Mouse (Mus musculus): ENCODE measurements around the gene Fam168b.

Fam168b gene

DNA sequence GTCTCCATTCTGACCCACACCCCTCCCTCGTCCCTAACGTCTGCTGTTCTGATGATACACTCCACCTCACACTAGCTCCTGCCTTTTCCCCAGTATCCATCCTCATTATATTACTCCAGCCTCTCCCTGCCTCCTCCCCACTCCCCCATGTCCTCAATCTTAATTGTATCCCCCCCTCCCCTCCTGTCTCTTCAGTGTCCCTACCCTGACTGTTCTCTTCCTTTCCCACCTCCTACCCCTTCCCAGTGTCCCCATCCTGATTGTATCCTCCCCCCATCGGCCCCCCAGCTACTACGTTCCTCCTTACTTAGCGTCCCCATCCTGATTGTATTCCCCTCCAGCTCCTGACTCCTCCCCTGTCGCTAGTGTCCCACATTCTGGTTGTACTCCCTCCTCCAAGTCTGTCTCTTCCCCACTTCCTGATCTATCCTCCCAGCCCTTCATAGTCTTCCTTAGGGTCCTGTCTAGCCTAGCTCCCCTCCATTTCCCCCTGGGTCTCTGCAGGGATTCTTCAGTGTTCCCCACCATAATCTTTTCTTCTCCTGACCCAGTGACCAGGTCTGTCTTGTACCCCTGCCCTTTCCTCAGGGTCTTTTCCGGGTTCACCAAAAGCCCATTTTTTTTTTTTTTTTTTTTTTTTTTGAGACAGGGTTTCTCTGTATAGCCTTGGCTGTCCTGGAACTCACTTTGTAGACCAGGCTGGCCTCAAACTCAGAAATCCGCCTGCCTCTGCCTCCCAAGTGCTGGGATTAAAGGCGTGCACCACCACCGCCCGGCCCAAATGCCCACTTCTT lies 7.7 kb upstream of the Fam168b start:
- no peak for DNase-seq

DNA sequence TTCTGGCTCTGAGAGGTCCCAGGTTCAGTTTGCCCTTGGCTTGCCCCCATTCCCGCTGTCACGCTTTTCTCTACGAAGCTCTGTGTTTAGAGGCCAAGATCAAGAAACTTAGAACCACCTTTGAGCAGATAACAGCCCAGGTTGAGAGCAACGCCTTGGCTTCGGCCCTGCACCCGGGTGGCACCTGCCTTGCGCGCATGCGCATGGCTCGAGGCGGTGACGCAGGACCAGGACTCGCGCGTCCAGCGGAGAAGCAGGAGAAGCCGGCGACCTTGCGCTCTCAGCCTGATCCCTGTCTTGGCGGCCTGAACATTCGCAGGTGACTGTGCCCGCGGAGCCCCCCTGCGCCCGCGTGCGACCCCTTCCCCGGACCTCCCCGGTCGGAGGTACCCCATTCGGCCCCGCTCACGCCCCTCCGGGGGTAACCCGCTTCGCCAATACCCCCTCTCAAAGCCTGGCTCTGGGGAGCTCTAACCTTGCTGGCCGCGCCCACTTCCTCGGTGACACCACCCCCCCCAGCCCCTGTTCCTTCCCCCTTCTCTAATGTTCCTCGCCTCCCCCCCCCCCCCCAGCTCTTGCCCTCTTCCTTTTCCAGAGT lies 7.0 kb upstream of the Fam168b start, which contains the start of gene Plekhb2:
Plekhb2 (plus strand) TSS at position 232 of the 598 bp plus-strand sequence.
- peak; percentile 89 for DNase-seq

DNA sequence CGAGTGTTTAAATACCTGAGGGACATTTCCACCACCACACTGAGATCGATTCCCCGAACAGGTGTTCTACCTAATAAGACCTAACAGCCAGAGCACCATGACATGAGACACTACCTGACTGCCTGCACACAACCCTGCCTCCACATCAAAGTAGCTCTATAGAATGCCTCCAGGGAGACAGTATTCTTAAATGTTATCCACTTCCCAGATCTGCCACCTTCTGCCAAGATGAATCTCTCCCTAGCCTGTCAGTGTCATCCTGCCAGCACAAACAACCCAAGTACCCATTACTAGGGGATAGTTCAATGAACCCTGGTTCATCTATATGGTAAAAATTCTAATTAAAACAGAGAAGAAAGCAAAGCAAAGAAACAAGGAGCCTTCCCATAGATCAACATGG lies 4.2 kb upstream of the Fam168b start:
- no peak for DNase-seq

DNA sequence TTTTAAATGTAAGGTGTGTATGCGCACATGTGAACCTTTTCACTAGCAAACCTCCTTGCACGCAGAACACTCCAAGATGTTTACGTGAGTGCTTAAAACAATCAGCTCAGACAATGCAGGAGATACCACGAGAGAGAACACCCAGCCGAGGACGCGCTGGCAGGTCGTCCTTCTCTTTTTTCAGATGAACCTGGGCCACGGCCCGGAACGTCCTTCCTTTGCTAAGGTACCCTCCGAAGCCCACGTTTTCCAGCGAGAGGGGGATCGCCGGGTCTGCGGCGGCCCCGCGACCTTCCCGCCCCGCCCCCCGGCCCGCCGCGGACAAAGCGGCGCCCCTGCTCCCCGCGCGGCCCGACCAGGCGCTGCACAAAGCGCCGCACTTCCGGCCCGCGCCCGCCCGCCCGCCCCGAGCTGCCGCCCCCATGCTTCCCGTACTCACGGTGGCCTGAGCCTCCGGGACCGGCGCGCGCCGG lies 440 bp downstream of the Fam168b start:
- peak; percentile 41 for DNase-seq

DNA sequence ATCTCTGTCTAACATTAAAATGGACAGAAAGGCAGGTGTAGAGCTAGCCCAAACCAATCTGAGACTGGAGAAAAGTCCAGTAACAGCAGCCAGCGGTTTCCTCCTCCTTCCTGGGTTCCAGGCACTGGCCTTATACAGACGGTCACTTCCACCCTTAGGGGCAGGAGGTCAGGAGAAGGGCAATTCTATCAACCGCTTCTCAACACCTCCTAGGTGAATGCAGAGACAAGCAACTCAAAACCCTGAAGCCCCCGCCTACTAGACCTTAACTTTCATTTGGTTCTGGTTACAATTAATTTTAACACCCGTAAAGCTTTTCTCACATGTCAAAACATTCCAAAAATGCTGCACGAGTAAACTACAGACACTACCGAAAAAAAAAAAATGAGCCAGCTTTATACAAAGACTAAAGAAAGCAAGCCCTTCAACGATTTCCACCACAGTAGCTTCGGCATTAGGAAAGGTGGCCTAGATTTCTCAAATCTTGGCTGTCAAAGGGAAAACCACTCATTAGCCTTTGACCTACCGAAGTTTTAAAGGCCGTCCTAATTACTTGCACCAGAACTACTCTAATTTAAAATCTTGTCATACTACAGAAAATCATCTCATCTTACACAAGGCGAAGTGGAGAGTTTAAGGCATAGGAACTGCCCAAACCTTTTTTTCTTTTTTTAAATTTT lies 1.0 kb downstream of the Fam168b start:
- no peak for DNase-seq

DNA sequence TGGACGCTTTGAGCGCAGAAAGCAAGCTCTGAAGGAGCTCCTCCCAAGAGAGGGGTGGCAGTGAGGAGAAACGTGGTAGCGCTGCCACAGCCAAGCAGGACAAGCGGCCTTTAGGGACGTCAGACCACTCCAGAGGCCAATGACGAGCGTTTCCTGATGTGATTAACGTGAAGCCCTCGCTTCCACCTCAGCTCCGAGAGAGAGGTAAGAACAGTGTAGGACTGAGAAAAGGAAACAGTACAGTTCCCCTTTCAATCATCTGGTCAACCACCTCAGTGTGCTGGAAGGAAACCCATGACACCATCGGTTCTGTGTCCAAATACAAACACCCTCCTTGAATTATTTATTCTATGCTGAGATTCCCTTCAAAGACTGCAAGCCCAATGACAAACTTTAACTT lies 3.6 kb downstream of the Fam168b start:
- DNase-seq, result no peak

DNA sequence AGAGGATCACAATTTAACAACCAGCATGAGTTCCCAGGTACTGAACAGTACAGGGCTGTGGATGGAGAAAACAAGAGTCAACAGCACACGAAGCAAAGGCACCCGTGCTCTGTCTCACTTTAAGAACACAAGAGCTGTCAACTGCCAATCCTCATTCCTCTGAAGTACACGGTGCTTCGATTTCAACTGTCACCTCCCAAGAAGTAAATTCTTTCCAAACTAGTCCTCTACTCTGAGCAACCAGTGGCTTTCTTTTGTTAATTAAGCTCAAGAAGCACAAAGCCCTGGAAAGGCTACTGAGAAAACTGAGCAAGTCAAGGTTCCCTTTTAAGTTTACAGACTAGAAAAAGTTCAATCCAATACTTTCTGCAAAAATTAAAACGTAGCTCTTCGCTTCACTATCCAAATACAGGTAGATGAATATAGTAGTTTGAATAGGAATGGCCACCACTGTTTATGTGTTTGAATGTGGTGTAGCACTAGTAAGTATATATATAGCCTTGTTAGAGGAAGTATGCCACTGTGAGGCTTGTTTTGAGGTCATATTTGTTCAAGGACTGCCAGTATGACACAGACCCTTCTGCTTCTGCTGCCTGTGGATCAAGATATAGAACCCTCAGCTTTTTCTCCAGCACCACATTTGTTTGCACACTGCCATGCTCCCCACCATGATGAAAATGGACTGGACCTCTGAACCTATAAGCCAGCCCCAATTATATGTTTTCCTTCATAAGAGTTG lies 4.7 kb downstream of the Fam168b start:
- no peak for DNase-seq

DNA sequence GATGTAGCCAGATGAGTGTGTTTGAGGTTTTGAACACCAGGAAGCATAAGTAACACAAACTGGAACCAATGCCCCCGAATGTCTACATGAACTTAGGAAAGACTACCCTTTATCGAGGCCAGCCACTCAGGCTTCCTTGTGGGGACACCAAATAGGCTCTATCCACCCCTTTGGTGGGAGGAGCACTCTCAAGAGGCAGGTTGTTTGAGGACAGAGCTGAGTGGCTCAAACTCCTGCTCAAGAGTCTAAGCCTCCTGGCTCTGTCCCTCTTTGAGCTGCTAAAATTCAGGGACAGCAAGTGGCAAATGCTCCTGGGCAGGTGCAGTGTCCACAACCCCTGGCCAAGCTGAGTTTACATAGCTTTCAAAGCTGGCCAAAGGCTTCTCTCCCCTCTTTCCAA lies 8.0 kb downstream of the Fam168b start:
- DNase-seq, result no peak

DNA sequence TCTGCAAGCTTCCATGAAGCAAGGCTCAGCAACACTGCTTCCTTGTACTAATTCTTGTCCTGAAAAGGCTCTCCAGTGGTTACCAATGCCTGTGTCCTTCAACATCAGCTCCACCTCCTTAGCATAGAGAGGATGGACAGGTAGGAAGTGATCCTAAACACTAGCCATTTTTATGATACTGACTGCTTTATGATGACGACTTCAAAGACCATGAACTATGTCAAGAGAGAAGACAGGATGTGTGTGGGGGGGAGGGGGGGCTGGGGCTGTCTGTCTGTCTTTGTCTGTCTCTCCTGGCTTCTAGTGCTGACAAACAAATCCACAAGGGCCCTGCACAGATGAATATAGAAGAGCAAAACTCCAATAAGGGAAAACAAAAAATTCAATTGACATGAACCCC lies 11.5 kb downstream of the Fam168b start:
- DNase-seq, result no peak

DNA sequence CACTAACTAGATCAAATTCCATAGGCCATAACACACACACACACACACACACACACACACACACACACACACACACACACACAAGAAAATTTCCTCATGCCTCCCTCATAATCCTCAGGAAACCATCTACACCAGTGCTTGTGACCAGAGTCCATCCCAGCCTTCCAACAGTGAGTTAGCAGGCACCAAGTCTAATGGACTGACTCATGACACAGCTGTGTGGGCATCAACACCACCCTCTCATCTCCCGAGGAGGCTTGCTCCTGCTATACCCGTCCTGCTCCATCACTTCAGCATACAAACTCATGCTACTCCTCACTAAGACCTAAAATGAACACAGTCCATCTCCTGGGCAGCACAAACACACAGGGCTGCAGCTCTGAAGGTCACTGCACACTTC lies 11.9 kb downstream of the Fam168b start:
- no peak for DNase-seq

DNA sequence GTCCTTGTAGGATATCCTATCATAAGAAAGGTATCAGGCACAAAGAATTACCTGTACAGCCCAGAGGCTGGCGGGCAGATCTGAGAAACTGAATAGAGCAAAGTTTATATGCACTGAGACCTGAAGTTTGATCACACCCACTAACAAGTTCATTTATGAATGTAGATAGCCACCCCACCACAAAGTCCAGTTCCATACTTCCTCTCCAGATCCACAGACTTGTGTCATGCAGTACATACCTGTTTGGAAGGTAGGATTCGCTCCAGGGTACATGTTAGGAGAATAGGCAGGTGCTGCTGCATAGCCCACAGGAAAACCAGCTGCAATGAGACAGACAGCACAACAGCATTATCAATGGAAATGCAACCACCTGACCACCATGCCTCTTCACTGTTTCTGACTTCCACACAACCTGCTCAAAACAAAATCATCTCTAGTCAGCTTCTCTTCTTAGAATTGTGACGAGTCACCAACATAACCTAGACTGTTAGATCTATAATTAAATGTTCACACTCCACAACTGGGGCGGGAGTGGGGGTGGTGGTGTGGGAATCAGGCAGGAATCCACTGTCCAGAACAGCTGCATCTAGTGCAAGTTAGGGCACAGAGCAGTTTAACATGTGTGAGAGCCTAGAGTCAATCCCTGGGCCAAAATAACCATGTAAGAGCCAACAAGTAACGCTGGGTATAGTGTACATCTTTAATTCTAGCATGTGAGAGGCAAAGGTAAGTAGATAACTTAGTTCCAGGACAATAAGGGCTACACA lies 14.2 kb downstream of the Fam168b start:
- DNase-seq, result no peak

DNA sequence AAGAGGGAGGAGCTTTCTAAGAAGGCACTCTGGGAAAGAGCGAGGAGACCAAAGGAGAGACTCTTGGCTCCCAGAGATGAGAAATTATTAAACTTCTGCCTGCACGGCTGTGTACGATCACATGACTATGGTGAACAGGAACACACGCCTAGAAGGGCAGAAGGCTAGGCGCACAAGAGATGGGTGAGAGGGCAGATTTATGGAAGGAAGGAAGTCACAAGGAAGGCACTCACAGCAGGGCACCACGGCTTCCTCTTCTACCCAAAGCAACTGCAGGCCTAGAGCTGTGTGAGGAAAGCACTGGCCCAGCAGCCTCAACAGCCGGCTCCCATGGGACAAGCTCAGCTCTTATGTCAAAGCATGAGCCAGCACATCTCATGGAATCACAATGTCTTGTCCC lies 15.0 kb downstream of the Fam168b start:
- no peak for DNase-seq

DNA sequence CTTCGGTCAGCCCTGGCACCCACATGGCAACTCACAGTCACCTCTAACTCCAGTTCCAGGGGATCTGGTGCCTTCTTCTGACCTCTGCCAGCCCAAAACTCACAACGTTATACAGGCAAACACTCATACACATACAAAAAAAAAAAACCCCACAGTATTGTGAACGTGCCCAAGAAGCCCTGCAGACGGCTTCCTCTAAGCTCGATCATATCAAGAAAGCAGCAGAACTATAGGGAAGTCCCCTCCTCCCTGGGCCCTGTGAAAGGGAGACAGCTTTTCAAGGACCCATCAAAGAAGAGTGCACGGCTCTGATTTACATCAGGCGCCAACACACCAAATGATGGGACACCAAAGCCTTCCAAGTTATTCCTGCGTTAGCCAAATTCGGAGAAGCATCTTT lies 17.0 kb downstream of the Fam168b start:
- DNase-seq, result no peak

DNA sequence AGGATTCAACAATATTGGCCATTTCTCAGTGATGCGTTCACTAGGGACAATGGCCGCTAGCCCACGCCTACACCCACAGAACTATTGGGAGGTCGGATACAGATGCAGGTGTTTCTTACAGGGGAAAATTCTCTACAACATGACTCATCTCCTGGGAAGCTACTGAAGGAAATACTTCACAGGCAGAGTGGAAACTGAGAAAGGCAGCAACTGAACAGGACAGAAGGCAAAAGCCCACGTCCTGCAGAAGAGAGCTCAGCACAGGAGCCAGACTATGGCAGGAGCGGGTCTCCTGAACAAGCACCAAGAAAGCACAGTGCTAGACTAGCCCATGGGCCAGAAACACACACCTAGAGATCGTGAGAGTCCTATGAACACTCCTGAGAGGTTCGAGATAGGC lies 18.7 kb downstream of the Fam168b start:
- DNase-seq, result no peak

DNA sequence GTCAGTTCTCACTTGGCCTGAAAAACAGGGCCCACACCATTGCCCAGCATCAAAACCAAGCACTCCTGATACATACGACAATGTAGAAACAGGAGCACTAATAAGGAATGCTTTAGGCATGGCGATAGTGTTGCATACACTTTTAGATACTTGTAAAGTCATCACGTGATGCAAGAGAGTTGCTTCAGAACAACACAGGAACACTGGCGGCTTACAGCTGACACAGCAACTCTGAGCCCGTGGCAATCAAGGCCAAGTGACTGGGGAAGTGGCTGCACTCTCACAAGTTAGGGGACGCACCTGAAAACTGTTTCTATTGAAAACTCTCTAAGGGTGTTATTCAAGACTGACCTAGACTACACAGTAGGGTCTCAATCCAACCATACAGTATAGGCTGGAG lies 19.5 kb downstream of the Fam168b start:
- DNase-seq, result no peak

DNA sequence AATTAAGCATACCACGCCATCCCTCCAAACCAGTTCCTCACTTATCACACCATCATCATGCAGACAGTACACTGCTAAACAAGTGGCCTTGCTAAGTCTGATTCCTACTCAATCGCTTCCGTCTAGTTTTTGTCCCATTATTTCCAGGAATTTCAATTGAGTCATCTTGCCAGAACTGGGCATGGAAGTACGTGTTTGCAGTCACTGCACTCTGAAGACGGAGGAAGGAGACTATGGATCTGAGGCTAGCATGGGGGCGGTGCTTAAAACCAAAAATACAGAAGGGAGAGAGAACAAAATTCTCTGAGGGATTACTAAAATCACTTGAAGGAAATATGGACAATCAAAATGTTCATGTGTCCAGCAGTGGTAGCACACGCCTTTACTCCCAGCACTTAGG lies 20.1 kb downstream of the Fam168b start:
- DNase-seq, result no peak

DNA sequence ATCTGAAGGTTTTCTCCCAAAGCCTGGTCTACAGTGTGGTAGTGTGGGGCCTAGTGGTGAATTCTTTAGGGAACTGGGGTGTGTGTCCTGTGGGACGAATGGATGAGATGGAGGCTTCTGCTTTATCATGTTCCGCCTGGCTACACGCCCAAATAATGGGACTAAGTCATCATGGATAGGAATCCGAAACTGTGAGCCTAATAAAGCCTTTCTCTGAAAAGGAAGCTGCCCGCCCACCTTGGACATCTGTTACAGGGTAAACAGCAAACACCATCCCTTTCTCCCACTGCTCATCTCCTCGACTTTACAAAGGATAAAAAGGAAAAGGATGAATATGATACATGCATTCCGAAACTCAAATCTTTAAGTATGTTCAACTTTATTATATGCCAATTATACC lies 20.9 kb downstream of the Fam168b start:
- DNase-seq, result no peak

DNA sequence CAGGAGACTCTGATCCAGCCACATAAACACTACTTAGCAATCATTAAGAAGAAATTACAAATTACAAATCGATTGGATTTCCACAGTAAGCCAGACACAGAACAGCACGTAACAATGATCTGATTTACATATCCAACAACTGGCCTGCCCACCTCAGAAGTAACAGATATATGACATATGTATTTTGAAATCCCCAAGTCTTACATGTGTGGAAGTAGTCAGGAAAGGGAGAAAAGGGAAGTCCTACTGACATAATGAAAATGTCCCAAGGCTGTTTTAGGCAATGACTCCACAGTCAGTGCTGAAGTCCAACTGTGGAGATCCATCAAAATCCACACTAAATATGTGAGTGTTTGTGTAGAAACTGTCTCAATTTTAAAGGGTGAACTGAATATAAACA lies 21.5 kb downstream of the Fam168b start:
- no peak for DNase-seq

DNA sequence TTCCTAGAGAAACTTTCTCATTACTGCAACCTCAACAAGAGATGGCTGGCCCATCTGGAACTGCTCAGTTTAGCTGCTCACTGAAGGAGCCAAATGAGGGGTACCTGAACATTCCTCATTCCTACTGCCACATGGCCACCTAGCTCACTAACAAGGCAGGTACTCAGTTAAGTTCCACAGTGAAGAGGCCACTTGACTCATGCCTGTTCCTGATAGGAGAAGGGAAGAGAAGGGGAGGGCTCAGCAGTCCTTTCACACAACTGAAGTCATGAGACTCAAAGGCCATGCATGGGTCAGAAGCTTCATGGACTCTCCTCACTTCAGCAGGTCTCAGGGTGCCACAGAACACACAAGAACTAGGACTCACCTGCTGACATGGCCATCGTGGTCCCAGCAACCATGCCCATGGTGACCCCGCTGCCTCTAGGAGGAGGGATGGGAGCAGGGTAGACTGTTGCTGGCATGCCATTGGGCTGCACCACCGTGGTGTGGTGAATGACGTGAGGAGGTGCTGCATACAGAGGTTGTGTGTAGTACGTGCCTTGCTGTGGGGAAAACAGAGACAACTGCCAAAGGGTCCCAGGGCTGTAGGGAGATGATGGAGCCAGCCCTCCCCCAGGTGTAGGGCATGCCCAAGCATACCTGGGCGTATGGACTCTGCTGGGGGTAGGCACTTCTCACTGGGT lies 23.5 kb downstream of the Fam168b start:
- no peak for DNase-seq

DNA sequence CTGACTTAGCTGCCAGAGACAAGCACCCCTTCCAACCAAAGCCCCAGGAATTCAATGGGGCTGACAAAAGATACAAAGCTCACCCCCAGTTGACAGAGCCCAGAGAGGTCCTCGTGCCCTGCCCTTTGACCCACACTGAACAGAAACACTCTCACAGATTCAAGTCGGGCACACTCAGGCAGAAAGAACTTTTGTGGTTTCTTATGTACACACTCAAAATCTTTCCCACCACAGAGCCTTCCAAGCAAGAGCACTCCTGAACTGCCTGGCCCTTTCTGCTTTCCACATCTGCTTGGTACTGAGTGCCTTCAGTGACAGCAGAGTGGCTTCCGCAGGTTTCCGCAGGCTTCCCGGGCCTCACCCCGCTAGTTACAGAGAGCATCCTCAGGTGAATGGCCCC lies 27.0 kb downstream of the Fam168b start:
- no peak for DNase-seq

DNA sequence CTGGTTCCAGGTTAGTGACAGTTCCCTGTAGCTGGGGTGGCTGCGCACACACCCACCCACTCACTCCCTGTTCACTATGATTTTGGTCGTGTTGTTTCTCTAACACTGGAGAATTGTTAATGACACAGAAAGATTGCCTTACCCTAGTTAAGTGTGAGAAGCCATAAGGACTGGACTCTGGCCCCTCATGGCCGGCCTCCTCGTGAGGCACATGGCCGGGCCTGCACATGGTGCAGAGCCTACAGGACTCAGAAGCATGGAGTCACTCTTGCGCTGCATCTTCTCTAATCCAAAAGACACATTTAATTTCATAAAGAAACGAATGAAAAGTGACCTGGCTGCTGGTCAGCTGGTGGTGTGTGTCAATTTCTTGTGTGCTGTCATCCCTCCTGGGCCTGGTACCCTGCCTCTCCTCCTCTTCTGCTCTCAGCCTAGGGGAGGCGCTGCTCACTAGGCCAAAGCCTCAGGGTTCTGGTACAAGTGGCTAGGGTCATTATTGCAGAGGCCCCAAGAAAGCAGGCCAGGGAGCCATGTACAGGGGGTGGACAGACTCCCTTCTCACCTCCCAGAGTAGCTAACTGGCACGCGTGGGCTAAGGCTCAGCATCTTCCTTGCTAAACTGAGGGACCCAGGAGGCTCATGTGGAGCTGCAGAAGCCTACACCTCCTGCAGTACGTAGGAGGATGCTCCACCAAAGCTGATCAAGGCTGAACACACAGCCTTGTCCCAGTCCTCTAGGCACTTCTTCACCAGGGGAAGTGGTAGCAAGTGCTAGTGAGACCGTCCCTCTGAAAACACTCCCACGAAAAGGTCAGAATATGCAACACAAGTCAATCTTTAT lies 30.2 kb downstream of the Fam168b start:
- DNase-seq, result no peak

Data from right cerebral cortex, postnatal 25 days (tissue).